Mouse (Mus musculus): ENCODE data around the gene Masp2. TPM values are rescaled to one million over a fixed set of nuclear protein-coding genes. Genes with fewer than 3 reads are reported as not detected.

Masp2 gene
- polyA plus RNA-seq (2016; fragmentation: Nextera tagmentation; extraction: Ambion mirVana), result 0.10 and 0.24 TPM in 2 replicates

GRCm38 (mm10) chr4:148602357-148603120 lies at the start of gene Masp2:
Gene Masp2 (plus strand): TSS chr4:148602554.
- Histone ChIP-seq H3K27ac (no peak within 1 kb of the TSS), H3K27me3 (no peaks in the 10 kb centered on the region)

GRCm38 (mm10) chr4:148557766-148558165 lies 44.6 kb upstream of the Masp2 start:
- Histone ChIP-seq H3K4me1 (replicated peaks) (0 out of 2 replicates have a peak, but pooled peaks cover 5% of the 10 kb centered on the region), H3K4me2 (peak overlapping the region; percentile 68), H3K27me3 (no peaks in the 10 kb centered on the region), H3K4me3 (replicated peaks) (peak overlapping the region; percentile 82), H3K9ac (replicated peaks) (peak overlapping the region; percentile 95), H3K9me3 (no peaks in the 10 kb centered on the region), H3K27ac (peak overlapping the region; percentile 95), H3K36me3 (peaks cover 72% of the 10 kb centered on the region)
- peak; percentile 60 for ATAC-seq (ENCODE audit: insufficient number of reproducible peaks, insufficient read depth, low FRiP score, low TSS enrichment, low read depth)
- 36% methylated on average over 6 of the region's 6 CpGs for WGBS

More at GRCm38 (mm10) chr4:148602357-148603120, at the start of gene Masp2:
- 92% methylated on average over 14 of the region's 14 CpGs for WGBS
- peaks cover 27% of the 10 kb centered on the region for H3K36me3 ChIP-seq
- H3K4me2 ChIP-seq, result no peak within 1 kb of the TSS
- H3K4me3 ChIP-seq (replicated peaks), result no peak within 1 kb of the TSS
- H3K4me1 ChIP-seq (replicated peaks), result no peaks in the 10 kb centered on the region
- ATAC-seq (ENCODE audit: insufficient number of reproducible peaks, insufficient read depth, low FRiP score, low TSS enrichment, low read depth), result no peak
- no peak within 1 kb of the TSS for H3K9ac ChIP-seq (replicated peaks)
- no peaks in the 10 kb centered on the region for H3K9me3 ChIP-seq

GRCm38 (mm10) chr4:148558297-148559000 lies 43.9 kb upstream of the Masp2 start, which contains the start of gene Exosc10:
Gene Exosc10 (plus strand): TSS chr4:148558429.
- 0 out of 2 replicates have a peak, but pooled peaks cover 5% of the 10 kb centered on the region for H3K4me1 ChIP-seq (replicated peaks)
- no peaks in the 10 kb centered on the region for H3K27me3 ChIP-seq
- H3K9me3 ChIP-seq, result no peaks in the 10 kb centered on the region
- under 1% methylated on average over 63 of the region's 63 CpGs for WGBS
- peak within 1 kb of the TSS; percentile 95 for H3K9ac ChIP-seq (replicated peaks)
- peak within 1 kb of the TSS; percentile 68 for H3K4me2 ChIP-seq
- H3K27ac ChIP-seq, result peak within 1 kb of the TSS; percentile 95
- peak within 1 kb of the TSS; percentile 82 for H3K4me3 ChIP-seq (replicated peaks)
- H3K36me3 ChIP-seq, result peaks cover 72% of the 10 kb centered on the region
- ATAC-seq (ENCODE audit: insufficient number of reproducible peaks, insufficient read depth, low FRiP score, low TSS enrichment, low read depth), result peak; percentile 90

GRCm38 (mm10) chr4:148562676-148563075 lies 39.7 kb upstream of the Masp2 start:
- H3K36me3 ChIP-seq, result peaks cover 80% of the 10 kb centered on the region

GRCm38 (mm10) chr4:148563595-148563994 lies 38.8 kb upstream of the Masp2 start:
- Histone ChIP-seq H3K4me2 (no peak overlapping the region), H3K27me3 (no peaks in the 10 kb centered on the region)

More at GRCm38 (mm10) chr4:148562676-148563075, 39.7 kb upstream of the Masp2 start:
- no peak overlapping the region for H3K9ac ChIP-seq (replicated peaks)
- no peak overlapping the region for H3K27ac ChIP-seq
- 0 out of 2 replicates have a peak, but pooled peaks cover 5% of the 10 kb centered on the region for H3K4me1 ChIP-seq (replicated peaks)
- no peak for ATAC-seq (ENCODE audit: insufficient number of reproducible peaks, insufficient read depth, low FRiP score, low TSS enrichment, low read depth)
- H3K4me3 ChIP-seq (replicated peaks), result no peak overlapping the region
- WGBS, result 91% methylated on average over 17 of the region's 17 CpGs
- no peak overlapping the region for H3K4me2 ChIP-seq
- H3K27me3 ChIP-seq, result no peaks in the 10 kb centered on the region
- no peaks in the 10 kb centered on the region for H3K9me3 ChIP-seq

GRCm38 (mm10) chr4:148570138-148570537 lies 32.2 kb upstream of the Masp2 start:
- Histone ChIP-seq H3K9ac (replicated peaks) (no peak overlapping the region), H3K36me3 (peaks cover 100% of the 10 kb centered on the region), H3K4me2 (no peak overlapping the region), H3K4me3 (replicated peaks) (no peak overlapping the region), H3K27ac (no peak overlapping the region), H3K4me1 (replicated peaks) (no peaks in the 10 kb centered on the region), H3K9me3 (no peaks in the 10 kb centered on the region), H3K27me3 (no peaks in the 10 kb centered on the region)
- WGBS, result 93% methylated on average over 10 of the region's 10 CpGs
- no peak for ATAC-seq (ENCODE audit: insufficient number of reproducible peaks, insufficient read depth, low FRiP score, low TSS enrichment, low read depth)

More at GRCm38 (mm10) chr4:148563595-148563994, 38.8 kb upstream of the Masp2 start:
- Histone ChIP-seq H3K4me1 (replicated peaks) (0 out of 2 replicates have a peak, but pooled peaks cover 5% of the 10 kb centered on the region), H3K36me3 (peaks cover 90% of the 10 kb centered on the region), H3K27ac (no peak overlapping the region), H3K9ac (replicated peaks) (no peak overlapping the region), H3K4me3 (replicated peaks) (no peak overlapping the region), H3K9me3 (no peaks in the 10 kb centered on the region)
- ATAC-seq (ENCODE audit: insufficient number of reproducible peaks, insufficient read depth, low FRiP score, low TSS enrichment, low read depth), result no peak
- WGBS, result 95% methylated on average over 12 of the region's 12 CpGs

- no peak overlapping the region for H3K27ac ChIP-seq
- no peak for ATAC-seq (ENCODE audit: insufficient number of reproducible peaks, insufficient read depth, low FRiP score, low TSS enrichment, low read depth)
- H3K27me3 ChIP-seq, result no peaks in the 10 kb centered on the region
- WGBS, result 95% methylated on average over 9 of the region's 9 CpGs
- peaks cover 100% of the 10 kb centered on the region for H3K36me3 ChIP-seq
- no peak overlapping the region for H3K9ac ChIP-seq (replicated peaks)
- no peak overlapping the region for H3K4me3 ChIP-seq (replicated peaks)
- no peaks in the 10 kb centered on the region for H3K9me3 ChIP-seq
- H3K4me1 ChIP-seq (replicated peaks), result no peaks in the 10 kb centered on the region
- H3K4me2 ChIP-seq, result no peak overlapping the region
Measured at GRCm38 (mm10) chr4:148570693-148571295, 31.6 kb upstream of the Masp2 start.

GRCm38 (mm10) chr4:148573222-148573621 lies 29.1 kb upstream of the Masp2 start:
- 88% methylated on average over 7 of the region's 7 CpGs for WGBS
- Histone ChIP-seq H3K4me2 (no peak overlapping the region), H3K36me3 (peaks cover 100% of the 10 kb centered on the region), H3K4me1 (replicated peaks) (no peaks in the 10 kb centered on the region), H3K27me3 (no peaks in the 10 kb centered on the region), H3K27ac (no peak overlapping the region), H3K4me3 (replicated peaks) (no peak overlapping the region), H3K9me3 (no peaks in the 10 kb centered on the region), H3K9ac (replicated peaks) (no peak overlapping the region)
- no peak for ATAC-seq (ENCODE audit: insufficient number of reproducible peaks, insufficient read depth, low FRiP score, low TSS enrichment, low read depth)

- WGBS, result 92% methylated on average over 9 of the region's 9 CpGs
- Histone ChIP-seq H3K4me2 (no peak overlapping the region), H3K9me3 (no peaks in the 10 kb centered on the region), H3K27ac (no peak overlapping the region), H3K27me3 (no peaks in the 10 kb centered on the region), H3K4me3 (replicated peaks) (no peak overlapping the region), H3K9ac (replicated peaks) (no peak overlapping the region), H3K4me1 (replicated peaks) (no peaks in the 10 kb centered on the region), H3K36me3 (peaks cover 78% of the 10 kb centered on the region)
- ATAC-seq (ENCODE audit: insufficient number of reproducible peaks, insufficient read depth, low FRiP score, low TSS enrichment, low read depth), result no peak
Measured at GRCm38 (mm10) chr4:148580765-148581164, 21.6 kb upstream of the Masp2 start.

- 91% methylated on average over 5 of the region's 5 CpGs for WGBS
- no peaks in the 10 kb centered on the region for H3K4me1 ChIP-seq (replicated peaks)
- peak; percentile 48; the same call in 1 of the 2 replicates for ATAC-seq (ENCODE audit: insufficient number of reproducible peaks, insufficient read depth, low FRiP score, low TSS enrichment, low read depth)
- no peaks in the 10 kb centered on the region for H3K27me3 ChIP-seq
- no peak overlapping the region for H3K9ac ChIP-seq (replicated peaks)
- H3K36me3 ChIP-seq, result peaks cover 72% of the 10 kb centered on the region
- no peak overlapping the region for H3K4me2 ChIP-seq
- no peak overlapping the region for H3K4me3 ChIP-seq (replicated peaks)
- H3K27ac ChIP-seq, result no peak overlapping the region
- no peaks in the 10 kb centered on the region for H3K9me3 ChIP-seq
Measured at GRCm38 (mm10) chr4:148581422-148581821, 20.9 kb upstream of the Masp2 start.

GRCm38 (mm10) chr4:148583257-148583656 lies 19.1 kb upstream of the Masp2 start:
- Histone ChIP-seq H3K4me3 (replicated peaks) (no peak overlapping the region), H3K36me3 (peaks cover 54% of the 10 kb centered on the region), H3K4me1 (replicated peaks) (no peaks in the 10 kb centered on the region), H3K27ac (no peak overlapping the region), H3K4me2 (no peak overlapping the region), H3K9ac (replicated peaks) (no peak overlapping the region), H3K27me3 (no peaks in the 10 kb centered on the region), H3K9me3 (no peaks in the 10 kb centered on the region)
- WGBS, result 86% methylated on average over 4 of the region's 4 CpGs
- no peak for ATAC-seq (ENCODE audit: insufficient number of reproducible peaks, insufficient read depth, low FRiP score, low TSS enrichment, low read depth)
